Mouse (Mus musculus): Measurements from ENCODE around the gene Adam22.
"Not testable (repeated sequence)": the region's sequence is repeated elsewhere in the genome, so short reads cannot be mapped to it uniquely, and the experiment has no call there.

Gene Adam22

DNA sequence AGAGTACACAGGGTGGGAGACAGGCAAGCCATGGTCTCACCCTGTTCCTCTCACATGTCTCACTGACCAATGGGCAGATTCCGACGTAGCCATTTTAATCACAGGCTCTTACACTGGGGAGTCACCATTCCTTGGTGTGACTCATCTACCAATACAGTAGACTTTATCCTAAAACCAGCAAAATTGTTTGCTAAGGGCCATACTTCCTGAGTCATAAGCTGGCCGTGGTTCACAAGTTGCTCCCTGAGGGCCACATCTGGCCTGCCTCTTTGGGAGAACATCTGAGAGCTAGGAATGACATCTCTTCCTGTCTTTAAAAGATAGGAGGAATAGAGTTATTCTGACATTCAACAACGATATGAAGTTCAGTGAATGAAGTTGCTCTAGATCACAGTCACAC is 314.1 kb downstream of the Adam22 start:
- DNase-seq, result no peak

GRCm38 (mm10) chr5:8045855-8046254 is 322.1 kb downstream of the Adam22 start, which contains the start of gene Sri:
Gene Sri, plus strand, starts transcription at chr5:8046078.
- DNase-seq, result no peak

DNA sequence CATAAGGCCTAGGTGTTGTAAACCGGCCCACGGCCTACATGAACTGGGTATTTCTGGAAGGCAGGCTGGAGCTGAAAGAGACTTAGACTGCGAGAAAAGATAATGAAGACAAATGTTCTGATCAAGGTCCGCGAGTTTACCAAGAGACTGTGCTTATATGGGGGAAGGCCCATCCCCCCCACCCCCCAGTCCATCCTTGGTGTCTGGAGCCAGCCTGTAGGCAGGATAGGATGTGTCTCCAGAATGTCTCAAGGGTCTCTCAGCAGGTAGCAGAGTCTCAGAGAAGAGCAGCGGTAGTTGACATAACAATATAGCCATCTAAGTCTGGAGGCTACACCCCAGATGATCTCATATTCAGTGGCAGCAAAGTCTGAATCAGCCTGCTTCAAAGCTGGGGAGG is 333.4 kb downstream of the Adam22 start:
- DNase-seq, result not testable (repeated sequence)
